Mouse (Mus musculus) cerebellum, adult 11-12 months (tissue): ENCODE measurements around the gene Sult2a4.
"Not testable (repeated sequence)": the region's sequence is repeated elsewhere in the genome, so short reads cannot be mapped to it uniquely, and the experiment has no call there.

Source experiments
- DNase-seq: peaks from one replicate; pipeline ENCODE4 v3.0.0; 2022

Gene Sult2a4

DNA sequence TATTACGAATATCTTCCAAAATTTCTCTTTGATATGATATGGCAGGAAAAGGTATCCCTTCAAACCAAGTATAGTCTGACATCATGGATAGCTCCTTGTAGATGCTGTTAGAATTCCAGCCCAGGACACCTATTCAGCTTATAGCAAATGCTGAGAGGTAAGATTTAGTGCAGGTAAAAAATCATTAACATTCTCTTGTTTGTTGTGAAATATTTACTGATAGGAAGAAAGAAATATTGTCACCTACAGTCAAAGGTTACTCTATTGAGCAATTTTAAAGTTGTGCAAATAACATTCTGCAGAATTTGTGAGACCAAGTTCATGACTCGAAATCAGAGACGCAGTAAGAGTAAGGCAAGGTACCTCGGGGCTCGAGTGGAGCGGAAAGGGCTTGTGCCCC lies at the start of gene Sult2a4:
Gene Sult2a4 (minus strand): TSS at position 101 of the 400 bp plus-strand sequence.
- DNase-seq, result not testable (repeated sequence)

DNA sequence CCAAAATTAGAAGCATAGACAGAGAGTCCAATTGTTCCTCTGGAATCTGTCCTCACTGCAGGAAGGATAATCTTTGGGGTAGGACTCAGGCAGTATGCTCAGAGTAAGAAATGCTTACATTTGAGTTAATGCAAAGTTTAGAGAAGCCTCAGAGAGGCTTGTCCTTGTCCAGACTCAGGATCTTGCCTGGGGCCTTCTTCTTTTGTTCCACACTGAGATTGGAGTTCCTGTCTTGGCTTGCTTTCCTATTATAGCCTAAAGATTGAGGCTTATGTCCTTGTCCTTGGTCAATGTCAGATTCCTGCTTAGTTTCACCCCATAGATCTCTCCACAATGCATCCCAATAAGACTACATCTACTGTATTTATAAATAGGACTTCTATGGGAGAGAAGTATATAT lies 41.4 kb upstream of the Sult2a4 start:
- DNase-seq, result not testable (repeated sequence)

DNA sequence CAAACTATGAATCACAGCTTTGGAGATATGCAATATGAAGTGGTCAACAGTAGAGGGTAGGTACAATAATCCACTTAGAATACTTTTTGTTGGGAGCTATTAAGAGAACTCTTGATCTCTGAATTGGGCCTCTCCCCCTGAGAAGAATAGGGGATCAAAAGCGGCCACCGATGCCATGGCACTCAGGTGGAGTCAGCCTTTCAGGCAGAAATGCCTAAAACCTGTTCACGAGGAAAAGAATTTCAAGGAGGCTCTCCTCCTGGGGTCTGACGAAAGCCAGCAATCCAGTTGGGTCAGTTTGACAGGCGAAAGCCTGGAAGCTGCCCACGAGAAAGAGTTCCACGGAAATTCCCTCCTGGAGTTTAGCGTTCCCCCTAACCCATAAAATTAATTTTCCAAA lies 23.7 kb upstream of the Sult2a4 start:
- DNase-seq, result no peak

DNA sequence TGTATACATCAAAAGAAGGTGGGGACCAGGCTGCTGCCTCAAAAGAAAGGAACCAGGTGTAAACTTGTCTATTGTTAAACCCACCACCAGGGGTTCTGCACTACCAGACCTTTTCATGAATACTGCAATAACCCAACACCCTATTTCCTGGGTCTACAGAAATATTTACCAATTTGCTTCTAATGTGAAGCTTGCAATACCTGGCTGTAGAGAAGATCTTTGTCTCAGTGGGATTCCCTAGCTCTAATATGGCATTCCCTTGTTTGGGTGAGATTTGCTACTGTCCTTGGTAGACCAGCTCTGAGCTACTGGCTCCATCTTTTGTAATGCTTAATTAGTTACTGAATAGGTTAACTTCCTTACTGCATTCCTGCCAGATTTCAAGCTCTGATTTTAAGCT lies 21.3 kb upstream of the Sult2a4 start:
- DNase-seq, result not testable (repeated sequence)
